Mouse (Mus musculus) heart, embryonic 14.5 days (tissue): Measurements from ENCODE around the gene Pcdh7. TPM values are rescaled to one million over a fixed set of nuclear protein-coding genes. Genes with fewer than 3 reads are reported as not detected.
A peak's percentile ranks its signal among the peaks of the same experiment; 100 is the strongest.

Experiments
- ATAC-seq: fragments of 200-750 bp; cut with Nextera tagmentation; 2 replicates; pipeline ENCODE4 v1.8.0; 2017; ENCODE audit warnings: low read depth, moderate TSS enrichment; ENCODE audit not compliant: insufficient number of reproducible peaks, insufficient read depth, low FRiP score
- H3K27ac ChIP-seq, 2 experiments: fragments of 200-500 bp in 1 of 2; fragments of 300-500 bp in 1 of 2; sonication (generic) in 1 of 2; replicated peaks in 1 of 2; 2 replicates each; pipeline ENCODE4 v1.5.1; 2012 to 2014; ENCODE audit warnings: low read depth in 2 of 2, low read length in 2 of 2, control low read depth in 1 of 2, mild to moderate bottlenecking in 1 of 2, mixed read lengths in 1 of 2; ENCODE audit not compliant: control insufficient read depth in 1 of 2, insufficient read depth in 1 of 2
- H3K27me3 ChIP-seq: fragments of 300-500 bp; sonication (generic); 2 replicates; pipeline ENCODE4 v1.6.1; 2014; ENCODE audit warnings: mild to moderate bottlenecking, low read length, control low read depth; ENCODE audit not compliant: control insufficient read depth, insufficient read depth
- H3K36me3 ChIP-seq: fragments of 300-500 bp; sonication (generic); 2 replicates; pipeline ENCODE4 v1.6.1; 2014; ENCODE audit warnings: mild to moderate bottlenecking, control low read depth, low read length, mixed read lengths; ENCODE audit not compliant: control insufficient read depth, insufficient read depth
- H3K4me1 ChIP-seq, 2 experiments: fragments of 200-500 bp in 1 of 2; fragments of 300-500 bp in 1 of 2; sonication (generic) in 1 of 2; 2 replicates each; pipeline ENCODE4 v1.6.1; 2012 to 2014; ENCODE audit warnings: low read length in 2 of 2, control low read depth in 1 of 2, mixed read lengths in 1 of 2; ENCODE audit not compliant: control insufficient read depth in 2 of 2, insufficient read depth in 2 of 2
- H3K4me2 ChIP-seq: fragments of 300-500 bp; sonication (generic); 2 replicates; pipeline ENCODE4 v1.6.1; 2014; ENCODE audit warnings: mild to moderate bottlenecking, low read length
- H3K4me3 ChIP-seq, 2 experiments: fragments of 200-500 bp in 1 of 2; fragments of 300-500 bp in 1 of 2; sonication (generic) in 1 of 2; 2 replicates each; pipeline ENCODE4 v1.5.1; 2012 to 2014; ENCODE audit warnings: low read length in 2 of 2, mild to moderate bottlenecking in 2 of 2, control low read depth in 1 of 2, low read depth in 1 of 2, moderate library complexity in 1 of 2; ENCODE audit not compliant: control insufficient read depth in 1 of 2, insufficient read depth in 1 of 2
- H3K9ac ChIP-seq: fragments of 300-500 bp; sonication (generic); 2 replicates; pipeline ENCODE4 v1.6.1; 2014; ENCODE audit warnings: mild to moderate bottlenecking, low read length
- H3K9me3 ChIP-seq: fragments of 300-500 bp; sonication (generic); 2 replicates; pipeline ENCODE4 v1.6.1; 2016; ENCODE audit warnings: low read length, control low read depth; ENCODE audit not compliant: control insufficient read depth
- WGBS: fragments of 180-500 bp; shearing (Covaris S2); extraction: QIAGEN DNeasy Blood & Tissue Kit; methylation state at CpG from one replicate; pipeline ENCODE4 v1.1.7; 2014; 5-methylcytosine and 5-hydroxymethylcytosine counted together
- polyA plus RNA-seq: library from polyadenylated mRNA; unstranded; fragments of >200 nt; fragmentation: Nextera tagmentation; extraction: Ambion mirVana; gene quantifications from 2 replicates; pipeline ENCODE4 v1.2.1, GENCODE M21; 2014

Gene Pcdh7
- polyA plus RNA-seq, 1 experiment from 2014 or later, result 32.9 TPM

DNA sequence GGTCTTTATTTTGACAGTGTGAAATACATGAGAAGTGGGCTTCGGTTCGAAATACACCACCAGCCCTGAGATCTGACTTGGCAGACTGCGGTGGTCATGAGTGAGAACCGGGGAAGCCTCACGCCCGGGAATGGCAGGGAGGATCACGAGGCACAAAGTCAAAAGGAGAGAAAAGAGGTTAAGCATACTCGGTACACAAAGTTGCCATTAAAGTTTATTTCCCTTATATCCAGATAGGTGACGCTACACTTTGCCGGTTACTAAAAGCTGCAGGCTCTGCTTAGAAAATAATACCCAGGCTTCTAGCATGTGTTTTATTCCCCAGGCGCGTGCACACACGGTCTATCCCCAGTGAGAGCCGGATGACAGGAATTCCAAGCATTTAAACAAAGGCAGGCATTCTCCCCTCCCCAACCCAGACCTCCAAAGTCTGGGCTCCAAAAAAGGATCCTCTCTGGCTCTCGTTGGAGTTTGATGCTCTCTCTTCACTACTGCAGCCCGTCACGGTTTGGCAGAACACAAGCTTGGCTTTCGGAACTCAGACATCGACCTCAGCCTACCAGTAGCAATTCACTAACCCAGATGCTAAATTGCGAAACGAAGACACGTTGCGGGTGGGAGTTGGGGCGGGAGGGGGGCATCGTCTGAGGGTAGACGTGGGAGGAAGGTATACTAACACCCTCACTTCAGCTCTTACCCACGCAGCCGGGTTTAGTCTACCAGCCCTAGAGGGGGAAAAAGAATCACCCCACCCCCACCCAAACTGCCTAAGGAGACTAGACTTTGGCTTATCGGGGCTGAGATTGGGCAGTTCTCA is 1.1 kb upstream of the Pcdh7 start:
- Histone ChIP-seq H3K4me1 (no peaks in the 10 kb centered on the region), H3K4me3 (peak overlapping the region; percentile 51 to 79), H3K36me3 (0 out of 2 replicates have a peak, but pooled peaks cover 1% of the 10 kb centered on the region), H3K27me3 (no peaks in the 10 kb centered on the region), H3K9ac (peak overlapping the region; percentile 83), H3K9me3 (no peaks in the 10 kb centered on the region), H3K27ac (peak overlapping the region; percentile 97 to 98), H3K4me2 (peak overlapping the region; percentile 85)
- WGBS, result under 1% methylated on average over 29 of the region's 29 CpGs
- peak; percentile 31; the same call in 1 of the 2 replicates for ATAC-seq

GRCm38 (mm10) chr5:57717238-57717905 is 395 bp upstream of the Pcdh7 start:
- WGBS, result under 1% methylated on average over 51 of the region's 53 CpGs
- no peaks in the 10 kb centered on the region for H3K27me3 ChIP-seq
- no peak for ATAC-seq
- H3K4me1 ChIP-seq, result no peaks in the 10 kb centered on the region
- peak overlapping the region; percentile 51 to 79 for H3K4me3 ChIP-seq
- no peaks in the 10 kb centered on the region for H3K9me3 ChIP-seq
- peak overlapping the region; percentile 83 for H3K9ac ChIP-seq
- H3K36me3 ChIP-seq, result 0 out of 2 replicates have a peak, but pooled peaks cover 3% of the 10 kb centered on the region
- H3K4me2 ChIP-seq, result peak overlapping the region; percentile 85
- H3K27ac ChIP-seq, result peak overlapping the region; percentile 97 to 98

DNA sequence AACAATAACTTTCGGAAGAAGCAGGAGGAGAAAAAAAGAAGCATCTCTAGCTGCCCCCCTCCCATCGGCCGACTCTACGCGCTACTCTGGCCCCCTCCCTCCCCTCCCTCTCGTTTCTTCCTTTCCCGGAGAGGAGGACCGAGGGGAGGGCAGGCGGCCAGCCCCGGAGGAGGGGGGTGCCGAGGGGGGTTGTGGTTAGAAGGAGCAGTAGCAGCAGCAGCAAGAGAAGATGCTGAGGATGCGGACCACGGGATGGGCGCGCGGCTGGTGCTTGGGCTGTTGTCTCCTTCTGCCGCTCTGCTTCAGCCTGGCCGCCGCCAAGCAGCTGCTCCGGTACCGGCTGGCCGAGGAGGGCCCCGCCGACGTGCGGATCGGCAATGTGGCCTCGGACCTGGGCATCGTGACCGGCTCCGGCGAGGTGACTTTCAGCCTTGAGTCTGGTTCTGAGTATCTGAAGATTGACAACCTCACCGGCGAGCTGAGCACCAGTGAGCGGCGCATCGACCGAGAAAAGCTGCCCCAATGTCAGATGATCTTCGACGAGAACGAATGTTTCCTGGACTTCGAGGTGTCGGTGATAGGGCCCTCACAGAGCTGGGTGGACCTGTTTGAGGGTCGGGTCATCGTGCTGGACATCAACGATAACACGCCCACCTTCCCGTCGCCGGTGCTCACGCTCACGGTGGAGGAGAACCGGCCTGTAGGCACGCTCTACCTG is 1.3 kb downstream of the Pcdh7 start:
- Histone ChIP-seq H3K36me3 (0 out of 2 replicates have a peak, but pooled peaks cover 3% of the 10 kb centered on the region), H3K4me1 (no peaks in the 10 kb centered on the region), H3K9ac (peak overlapping the region; percentile 83), H3K4me2 (peak overlapping the region; percentile 85), H3K4me3 (peak overlapping the region; percentile 51 to 79), H3K27ac (peak overlapping the region; percentile 97 to 98), H3K9me3 (no peaks in the 10 kb centered on the region), H3K27me3 (no peaks in the 10 kb centered on the region)
- WGBS, result 0% methylated on average over 49 of the region's 54 CpGs
- ATAC-seq, result no peak

DNA sequence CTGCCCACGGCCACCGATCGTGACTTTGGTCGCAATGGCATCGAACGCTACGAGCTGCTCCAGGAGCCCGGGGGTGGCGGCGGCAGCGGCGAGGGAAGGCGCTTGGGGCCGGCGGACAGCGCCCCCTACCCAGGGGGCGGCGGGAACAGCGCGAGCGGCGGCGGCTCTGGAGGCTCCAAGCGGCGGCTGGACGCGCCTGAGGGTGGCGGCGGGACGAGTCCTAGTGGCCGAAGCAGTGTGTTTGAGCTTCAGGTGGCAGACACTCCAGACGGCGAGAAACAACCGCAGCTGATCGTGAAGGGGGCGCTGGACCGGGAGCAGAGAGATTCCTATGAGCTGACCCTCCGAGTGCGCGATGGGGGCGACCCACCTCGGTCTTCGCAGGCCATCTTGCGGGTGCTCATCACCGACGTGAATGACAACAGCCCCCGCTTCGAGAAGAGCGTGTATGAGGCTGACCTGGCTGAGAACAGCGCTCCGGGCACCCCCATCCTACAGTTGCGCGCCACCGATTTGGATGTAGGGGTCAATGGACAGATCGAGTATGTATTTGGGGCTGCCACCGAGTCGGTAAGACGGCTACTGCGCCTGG is 1.9 kb downstream of the Pcdh7 start:
- peak overlapping the region; percentile 83 for H3K9ac ChIP-seq
- under 1% methylated on average over 59 of the region's 59 CpGs for WGBS
- no peaks in the 10 kb centered on the region for H3K9me3 ChIP-seq
- no peaks in the 10 kb centered on the region for H3K27me3 ChIP-seq
- peak overlapping the region; percentile 85 for H3K4me2 ChIP-seq
- H3K4me3 ChIP-seq, result peak overlapping the region; percentile 51 to 79
- H3K27ac ChIP-seq, result peak overlapping the region; percentile 97 to 98
- no peaks in the 10 kb centered on the region for H3K4me1 ChIP-seq
- 0 out of 2 replicates have a peak, but pooled peaks cover 3% of the 10 kb centered on the region for H3K36me3 ChIP-seq
- no peak for ATAC-seq

DNA sequence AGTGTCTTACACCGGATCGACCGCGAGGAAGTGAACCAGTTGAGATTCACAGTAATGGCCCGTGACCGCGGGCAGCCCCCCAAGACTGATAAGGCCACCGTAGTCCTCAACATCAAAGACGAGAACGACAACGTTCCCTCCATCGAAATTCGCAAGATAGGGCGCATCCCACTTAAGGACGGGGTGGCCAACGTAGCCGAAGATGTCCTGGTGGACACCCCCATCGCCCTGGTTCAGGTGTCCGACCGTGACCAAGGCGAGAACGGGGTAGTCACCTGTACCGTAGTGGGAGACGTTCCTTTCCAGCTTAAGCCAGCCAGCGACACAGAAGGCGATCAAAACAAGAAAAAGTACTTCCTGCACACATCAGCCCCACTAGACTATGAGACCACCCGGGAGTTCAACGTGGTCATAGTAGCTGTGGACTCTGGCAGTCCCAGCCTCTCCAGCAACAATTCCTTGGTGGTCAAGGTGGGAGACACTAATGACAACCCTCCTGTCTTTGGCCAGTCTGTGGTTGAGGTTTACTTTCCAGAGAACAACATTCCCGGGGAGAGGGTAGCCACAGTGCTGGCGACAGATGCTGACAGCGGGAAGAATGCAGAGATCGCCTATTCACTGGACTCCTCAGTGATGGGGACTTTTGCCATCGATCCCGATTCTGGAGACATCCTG is 2.6 kb downstream of the Pcdh7 start:
- 2% methylated on average over 34 of the region's 34 CpGs for WGBS
- 0 out of 4 replicates have a peak overlapping the region, but pooled peaks have one; percentile 1 to 6 for H3K27ac ChIP-seq
- peak overlapping the region; percentile 83 for H3K9ac ChIP-seq
- peak overlapping the region; percentile 51 to 79 for H3K4me3 ChIP-seq
- no peaks in the 10 kb centered on the region for H3K27me3 ChIP-seq
- H3K4me1 ChIP-seq, result no peaks in the 10 kb centered on the region
- H3K36me3 ChIP-seq, result 0 out of 2 replicates have a peak, but pooled peaks cover 3% of the 10 kb centered on the region
- peak overlapping the region; percentile 85 for H3K4me2 ChIP-seq
- ATAC-seq, result no peak
- no peaks in the 10 kb centered on the region for H3K9me3 ChIP-seq

GRCm38 (mm10) chr5:57721148-57721712 is 3.5 kb downstream of the Pcdh7 start:
- 7% methylated on average over 8 of the region's 8 CpGs for WGBS
- Histone ChIP-seq H3K4me1 (peaks cover 0 to 3% of the 10 kb centered on the region in 2 experiments; a peak in 1 of 4 replicates), H3K9me3 (no peaks in the 10 kb centered on the region), H3K27ac (peak overlapping the region; percentile 28 to 34; a peak in 3 of 4 replicates), H3K36me3 (0 out of 2 replicates have a peak, but pooled peaks cover 3% of the 10 kb centered on the region), H3K4me3 (peak overlapping the region; percentile 51 to 79), H3K9ac (peak overlapping the region; percentile 83), H3K27me3 (no peaks in the 10 kb centered on the region), H3K4me2 (peak overlapping the region; percentile 85)
- ATAC-seq, result no peak
